Mouse (Mus musculus): ENCODE data around the gene Glyr1. TPM values are rescaled to one million over a fixed set of nuclear protein-coding genes. Genes with fewer than 3 reads are reported as not detected.

Gene Glyr1
- polyA plus RNA-seq, 1 experiment = 76.1 TPM

DNA sequence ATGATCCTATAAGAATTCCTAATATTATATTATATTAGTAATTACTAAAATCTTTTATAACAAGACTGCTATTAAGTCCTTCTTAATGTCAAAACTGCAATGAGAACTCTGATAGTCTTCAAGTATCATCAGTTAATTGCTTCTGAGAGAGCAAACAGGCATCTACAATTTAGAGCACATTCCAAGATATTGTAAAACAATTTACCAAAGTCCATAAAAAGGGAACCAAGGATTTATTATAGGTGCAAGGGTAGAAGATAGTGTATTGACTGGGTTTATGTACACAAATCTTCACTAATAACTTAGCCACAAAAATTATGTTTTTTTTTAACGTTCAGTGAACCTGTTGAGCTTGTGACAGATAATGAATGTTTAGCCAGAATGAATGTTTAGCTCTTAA is 50.7 kb downstream of the Glyr1 start:
- Histone ChIP-seq H3K4me3 (ENCODE audit: insufficient read depth, low read depth, low read length) (no peak overlapping the region), H3K27ac (ENCODE audit: insufficient read depth, low read depth, low read length) (no peak overlapping the region), H3K36me3 (ENCODE audit: control insufficient read depth, insufficient read depth, low read length) (no peaks in the 10 kb centered on the region), H3K4me1 (ENCODE audit: control insufficient read depth, insufficient read depth, low read length) (peaks cover 6% of the 10 kb centered on the region), H3K27me3 (replicated peaks; ENCODE audit: control insufficient read depth, insufficient read depth, low read length) (no peaks in the 10 kb centered on the region)
- 59% methylated on average over 1 of the region's 1 CpGs for WGBS
- DNase-seq = no peak
- no peak for TF ChIP-seq CTCF (conservative IDR thresholded peaks at IDR 0.05; ENCODE audit: insufficient read depth, insufficient read length, low read depth, low read length)

DNA sequence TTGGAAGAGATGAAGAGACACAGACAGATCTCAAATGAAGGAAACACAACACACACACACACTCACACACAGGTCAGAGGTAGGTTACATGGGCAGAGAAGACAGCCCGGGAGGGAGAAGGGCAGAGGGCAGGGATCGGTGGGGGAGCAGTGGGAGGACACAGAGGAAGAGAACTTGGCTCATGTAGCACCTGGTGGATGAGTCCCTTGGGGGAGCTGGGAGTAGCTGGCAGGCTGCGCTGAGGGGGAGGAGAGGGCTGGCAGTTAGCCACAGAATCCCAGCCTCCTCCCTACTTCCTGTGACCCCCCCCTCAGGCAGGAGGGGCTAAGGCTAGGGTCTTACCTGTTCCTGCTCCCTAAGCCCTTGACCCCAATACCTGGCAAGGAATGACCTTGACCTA is 52.1 kb downstream of the Glyr1 start, which contains the start of gene Sept12:
Sept12 (minus strand) TSS at position 300 of the 400 bp plus-strand sequence.
- Histone ChIP-seq H3K4me3 (ENCODE audit: insufficient read depth, low read depth, low read length) (no peak within 1 kb of the TSS), H3K27ac (ENCODE audit: insufficient read depth, low read depth, low read length) (no peak within 1 kb of the TSS), H3K27me3 (replicated peaks; ENCODE audit: control insufficient read depth, insufficient read depth, low read length) (no peaks in the 10 kb centered on the region), H3K36me3 (ENCODE audit: control insufficient read depth, insufficient read depth, low read length) (no peaks in the 10 kb centered on the region), H3K4me1 (ENCODE audit: control insufficient read depth, insufficient read depth, low read length) (peaks cover 6% of the 10 kb centered on the region)
- TF ChIP-seq POLR2A (IDR thresholded peaks at IDR 0.05; ENCODE audit: low read depth, low read length) (no peak), CTCF (conservative IDR thresholded peaks at IDR 0.05; ENCODE audit: insufficient read depth, insufficient read length, low read depth, low read length) (no peak)
- 13% methylated on average over 3 of the region's 3 CpGs for WGBS
- DNase-seq = peak; percentile 55

DNA sequence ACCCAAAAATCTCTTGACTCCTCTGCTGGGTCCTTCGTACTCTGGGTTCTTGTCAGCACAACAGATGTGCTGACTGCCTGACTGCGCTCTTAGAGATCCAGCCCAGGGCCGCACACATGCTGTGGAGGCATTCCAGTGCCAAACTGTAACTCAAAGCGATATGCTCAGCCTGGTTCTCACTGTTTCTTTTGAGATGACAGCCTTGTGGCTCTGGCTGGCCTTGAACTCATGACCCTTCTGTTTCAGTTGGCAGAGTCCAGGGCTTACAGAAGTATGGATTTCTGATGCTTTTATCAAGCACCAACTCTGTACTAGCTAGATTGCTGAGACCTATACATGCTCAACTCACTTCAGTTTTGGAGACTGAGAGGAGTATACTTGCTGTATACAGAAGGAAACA is 56.4 kb downstream of the Glyr1 start:
- Histone ChIP-seq H3K4me3 (ENCODE audit: insufficient read depth, low read depth, low read length) (no peak overlapping the region), H3K36me3 (ENCODE audit: control insufficient read depth, insufficient read depth, low read length) (no peaks in the 10 kb centered on the region), H3K27ac (ENCODE audit: insufficient read depth, low read depth, low read length) (no peak overlapping the region), H3K4me1 (ENCODE audit: control insufficient read depth, insufficient read depth, low read length) (peaks cover 6% of the 10 kb centered on the region), H3K27me3 (replicated peaks; ENCODE audit: control insufficient read depth, insufficient read depth, low read length) (no peaks in the 10 kb centered on the region)
- TF ChIP-seq CTCF (conservative IDR thresholded peaks at IDR 0.05; ENCODE audit: insufficient read depth, insufficient read length, low read depth, low read length) = no peak
- no peak for TF ChIP-seq POLR2A (IDR thresholded peaks at IDR 0.05; ENCODE audit: low read depth, low read length)
- DNase-seq = no peak
- WGBS = 90% methylated on average over 4 of the region's 4 CpGs

DNA sequence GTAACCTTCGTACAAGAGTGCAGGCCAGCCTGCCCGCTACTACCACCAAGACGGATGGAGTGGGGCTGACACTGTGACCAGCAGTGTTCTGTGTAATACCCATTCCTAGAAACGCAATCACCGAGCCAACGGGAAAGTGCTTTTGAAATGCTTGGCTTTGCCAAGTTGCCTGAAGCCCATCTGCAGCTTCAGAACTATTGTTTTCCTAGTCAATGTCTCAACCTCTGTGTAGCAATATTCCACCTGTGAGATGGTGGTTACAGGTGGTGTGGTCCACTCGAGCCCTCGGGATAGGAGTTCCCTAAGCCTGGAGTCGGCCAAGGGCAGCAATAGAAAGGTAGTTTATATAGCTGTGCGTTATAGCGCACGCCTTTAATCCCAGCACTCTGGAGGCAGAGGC is 64.9 kb downstream of the Glyr1 start:
- Histone ChIP-seq H3K4me1 (ENCODE audit: control insufficient read depth, insufficient read depth, low read length) (no peaks in the 10 kb centered on the region), H3K27ac (ENCODE audit: insufficient read depth, low read depth, low read length) (no peak overlapping the region), H3K36me3 (ENCODE audit: control insufficient read depth, insufficient read depth, low read length) (no peaks in the 10 kb centered on the region), H3K27me3 (replicated peaks; ENCODE audit: control insufficient read depth, insufficient read depth, low read length) (no peaks in the 10 kb centered on the region), H3K4me3 (ENCODE audit: insufficient read depth, low read depth, low read length) (no peak overlapping the region)
- no peak for DNase-seq
- TF ChIP-seq POLR2A (IDR thresholded peaks at IDR 0.05; ENCODE audit: low read depth, low read length) (no peak), CTCF (conservative IDR thresholded peaks at IDR 0.05; ENCODE audit: insufficient read depth, insufficient read length, low read depth, low read length) (no peak)
- WGBS = 90% methylated on average over 12 of the region's 12 CpGs

DNA sequence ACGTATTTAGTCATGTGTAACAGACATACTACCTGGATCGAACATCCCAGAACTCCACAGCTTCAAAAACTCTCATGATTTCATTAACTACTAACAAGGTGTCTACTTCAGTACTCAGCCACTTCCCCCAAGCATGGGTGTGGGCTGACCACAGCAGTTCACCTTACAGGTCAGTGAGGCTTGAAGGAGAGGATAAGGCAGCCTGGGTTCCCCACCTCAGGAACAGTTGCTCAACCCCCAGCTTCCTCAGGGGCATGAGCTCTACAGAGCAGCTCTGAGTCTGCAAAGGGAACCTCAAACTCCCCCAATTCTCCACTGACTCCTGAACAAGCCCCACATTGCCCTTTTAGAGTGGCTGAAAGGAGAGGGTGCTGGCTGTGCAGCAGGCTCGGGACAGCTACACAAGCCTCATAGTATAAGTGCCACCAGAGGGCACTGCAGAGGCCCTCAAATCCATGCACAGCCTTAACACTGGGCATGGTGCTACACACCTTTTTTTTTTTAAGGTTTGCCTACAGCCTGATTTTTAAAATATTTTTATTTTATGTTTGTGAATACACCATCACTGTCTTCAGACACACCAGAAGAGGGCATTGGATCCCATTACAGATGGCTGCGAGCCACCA is 69.8 kb downstream of the Glyr1 start:
- H3K27ac ChIP-seq (ENCODE audit: insufficient read depth, low read depth, low read length) = no peak overlapping the region
- H3K36me3 ChIP-seq (ENCODE audit: control insufficient read depth, insufficient read depth, low read length) = no peaks in the 10 kb centered on the region
- TF ChIP-seq POLR2A (IDR thresholded peaks at IDR 0.05; ENCODE audit: low read depth, low read length) (no peak), CTCF (conservative IDR thresholded peaks at IDR 0.05; ENCODE audit: insufficient read depth, insufficient read length, low read depth, low read length) (peak; percentile 73)
- DNase-seq = peak; percentile 52
- H3K4me1 ChIP-seq (ENCODE audit: control insufficient read depth, insufficient read depth, low read length) = no peaks in the 10 kb centered on the region
- no peaks in the 10 kb centered on the region for H3K27me3 ChIP-seq (replicated peaks; ENCODE audit: control insufficient read depth, insufficient read depth, low read length)
- WGBS = 66% methylated on average over 4 of the region's 4 CpGs
- H3K4me3 ChIP-seq (ENCODE audit: insufficient read depth, low read depth, low read length) = no peak overlapping the region

DNA sequence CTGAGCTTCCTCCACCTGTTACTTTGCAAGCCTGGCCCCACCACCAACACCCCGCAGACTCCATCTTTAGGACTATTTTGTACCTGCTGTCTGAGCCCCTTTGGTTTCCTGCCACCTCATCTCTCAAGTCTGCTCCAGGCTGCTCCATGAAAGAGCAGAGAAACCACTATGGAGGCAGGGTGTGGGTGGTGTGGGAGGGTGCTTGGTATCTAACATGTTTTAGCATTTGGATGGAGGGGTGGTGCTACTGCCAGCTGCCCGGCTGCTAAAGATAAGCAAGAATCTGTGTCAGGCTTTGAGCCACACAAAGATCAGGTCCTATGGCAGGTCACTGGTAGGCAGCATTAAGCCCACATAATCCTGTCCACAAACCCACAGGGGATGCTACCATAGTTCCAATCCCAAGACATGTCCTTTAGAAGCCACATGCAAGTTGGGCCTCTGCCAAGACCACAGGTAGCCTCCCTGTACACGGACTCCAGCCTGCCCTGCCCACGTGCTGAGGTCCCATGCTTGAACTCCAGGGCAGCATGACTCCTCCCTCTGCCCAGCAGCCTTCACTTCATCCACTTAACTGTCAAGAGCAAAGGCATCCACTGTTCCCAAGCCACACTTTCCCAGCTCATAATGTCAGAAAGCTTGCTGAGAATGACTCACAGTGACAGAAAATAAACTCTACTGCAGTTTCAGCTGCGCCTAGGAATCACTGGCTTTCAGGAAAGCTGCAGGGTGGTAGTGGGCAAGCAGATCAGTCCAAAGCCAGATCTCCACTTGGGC is 71.2 kb downstream of the Glyr1 start:
- WGBS = 54% methylated on average over 5 of the region's 5 CpGs
- no peak for TF ChIP-seq POLR2A (IDR thresholded peaks at IDR 0.05; ENCODE audit: low read depth, low read length)
- H3K36me3 ChIP-seq (ENCODE audit: control insufficient read depth, insufficient read depth, low read length) = no peaks in the 10 kb centered on the region
- no peaks in the 10 kb centered on the region for H3K4me1 ChIP-seq (ENCODE audit: control insufficient read depth, insufficient read depth, low read length)
- H3K27me3 ChIP-seq (replicated peaks; ENCODE audit: control insufficient read depth, insufficient read depth, low read length) = no peaks in the 10 kb centered on the region
- H3K4me3 ChIP-seq (ENCODE audit: insufficient read depth, low read depth, low read length) = no peak overlapping the region
- DNase-seq = peak; percentile 50
- no peak overlapping the region for H3K27ac ChIP-seq (ENCODE audit: insufficient read depth, low read depth, low read length)

DNA sequence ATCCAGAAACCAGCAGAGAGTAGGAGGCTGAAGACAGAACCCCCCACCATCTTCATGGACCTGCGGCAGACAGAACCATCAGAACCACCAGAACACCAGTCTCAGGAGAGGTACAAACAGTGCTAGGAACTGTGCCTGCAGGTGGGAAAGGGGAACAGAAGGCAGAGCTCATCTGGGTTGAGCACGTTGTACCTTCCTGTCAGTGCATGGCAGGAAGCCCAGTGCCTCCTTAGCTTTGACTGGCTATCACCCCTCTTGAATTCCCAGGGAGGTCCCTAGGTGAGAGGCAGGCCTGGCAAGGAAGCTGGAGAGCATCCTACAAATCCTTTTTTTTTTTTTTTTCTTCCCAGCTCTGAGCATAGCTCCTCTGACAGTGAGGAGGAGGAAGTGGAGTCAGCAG is 73.5 kb downstream of the Glyr1 start:
- no peaks in the 10 kb centered on the region for H3K4me1 ChIP-seq (ENCODE audit: control insufficient read depth, insufficient read depth, low read length)
- no peak for DNase-seq
- H3K27me3 ChIP-seq (replicated peaks; ENCODE audit: control insufficient read depth, insufficient read depth, low read length) = no peaks in the 10 kb centered on the region
- no peak overlapping the region for H3K27ac ChIP-seq (ENCODE audit: insufficient read depth, low read depth, low read length)
- no peak overlapping the region for H3K4me3 ChIP-seq (ENCODE audit: insufficient read depth, low read depth, low read length)
- no peaks in the 10 kb centered on the region for H3K36me3 ChIP-seq (ENCODE audit: control insufficient read depth, insufficient read depth, low read length)
- TF ChIP-seq CTCF (conservative IDR thresholded peaks at IDR 0.05; ENCODE audit: insufficient read depth, insufficient read length, low read depth, low read length) = no peak
- TF ChIP-seq POLR2A (IDR thresholded peaks at IDR 0.05; ENCODE audit: low read depth, low read length) = no peak
- 66% methylated on average over 2 of the region's 2 CpGs for WGBS

Measured in kidney, adult 2 months (tissue).